30 mouse cellular contexts compared by ENCODE assay signal in genomic region chr1:55186592-55187210, GRCm38 (mm10). TPM values are rescaled to one million over a fixed set of nuclear protein-coding genes. Genes with fewer than 3 reads are reported as not detected.
A peak's percentile ranks its signal among the peaks of the same experiment; 100 is the strongest.
DNase-seq lines count a peak whose midpoint lies in the region; ATAC-seq lines count a peak whose summit lies in the region.
"Had no signal": no experiment of that assay in that cellular context is flagged by ENCODE, and none has a peak within 500 bp of the region (broad histone marks: within the 10 kb centered on the region; RNA-seq: fewer than 3 reads in every experiment).

No protein-coding gene starts in this region.

- ATAC-seq in forebrain, embryonic 16.5 days, result no peak
- no peak for ATAC-seq in heart, embryonic 13.5 days (ENCODE audit: extremely low read depth, insufficient number of reproducible peaks, low FRiP score, low TSS enrichment)
- ATAC-seq in intestine, embryonic 15.5 days, result peak; percentile 23; the same call in 1 of the 2 replicates
- ATAC-seq in intestine, embryonic 16.5 days, result no peak
- ATAC-seq in neural tube, embryonic 14.5 days (ENCODE audit: low read depth), result peak; percentile 31; the same call in 1 of the 2 replicates
- ATAC-seq: intestine, postnatal 0 days had no signal

- H3K4me1 ChIP-seq in forebrain, embryonic 10.5 days, result peaks cover 10% of the 10 kb centered on the region
- H3K4me1 ChIP-seq in forebrain, embryonic 16.5 days (replicated peaks; ENCODE audit: control insufficient read depth, insufficient read depth, low read length), result no peaks in the 10 kb centered on the region
- peaks cover 2% of the 10 kb centered on the region; the same call in 1 of the 2 replicates for H3K4me1 ChIP-seq in heart, embryonic 13.5 days
- no peaks in the 10 kb centered on the region for H3K4me1 ChIP-seq in intestine, embryonic 15.5 days (replicated peaks)
- no peaks in the 10 kb centered on the region; the same call in 1 of the 2 replicates for H3K4me1 ChIP-seq in intestine, embryonic 16.5 days (ENCODE audit: control insufficient read depth, insufficient read depth, low read length)
- no peaks in the 10 kb centered on the region for H3K4me1 ChIP-seq in neural tube, embryonic 14.5 days (ENCODE audit: control insufficient read depth, insufficient read depth, low read length)
- H3K4me1 ChIP-seq: hindbrain, embryonic 15.5 days; neural tube, embryonic 12.5 days had no signal

- H3K4me3 ChIP-seq in forebrain, embryonic 10.5 days, result peak overlapping the region; percentile 5; the same call in 1 of the 2 replicates
- no peak overlapping the region for H3K4me3 ChIP-seq in forebrain, embryonic 16.5 days (replicated peaks; ENCODE audit: low read length)
- H3K4me3 ChIP-seq in heart, embryonic 13.5 days, result no peak overlapping the region
- no peak overlapping the region for H3K4me3 ChIP-seq in intestine, embryonic 15.5 days (replicated peaks)
- no peak overlapping the region for H3K4me3 ChIP-seq in intestine, embryonic 16.5 days (ENCODE audit: low read length)
- H3K4me3 ChIP-seq in neural tube, embryonic 14.5 days (ENCODE audit: low read depth, low read length), result no peak overlapping the region
- H3K4me3 ChIP-seq: embryonic facial prominence, embryonic 13.5 days; hindbrain, embryonic 15.5 days; neural tube, embryonic 12.5 days had no signal

- H3K36me3 ChIP-seq in forebrain, embryonic 10.5 days (replicated peaks), result no peaks in the 10 kb centered on the region
- 0 out of 2 replicates have a peak, but pooled peaks cover under 1% of the 10 kb centered on the region for H3K36me3 ChIP-seq in forebrain, embryonic 16.5 days (ENCODE audit: control insufficient read depth, insufficient read depth)
- peaks cover 28% of the 10 kb centered on the region for H3K36me3 ChIP-seq in heart, embryonic 13.5 days
- H3K36me3 ChIP-seq in intestine, embryonic 15.5 days, result no peaks in the 10 kb centered on the region
- H3K36me3 ChIP-seq in intestine, embryonic 16.5 days (ENCODE audit: control insufficient read depth, insufficient read depth, low read length), result no peaks in the 10 kb centered on the region
- no peaks in the 10 kb centered on the region for H3K36me3 ChIP-seq in neural tube, embryonic 14.5 days (ENCODE audit: control insufficient read depth, insufficient read depth, low read length)
- H3K36me3 ChIP-seq: G1E; hindbrain, embryonic 15.5 days; neural tube, embryonic 12.5 days had no signal

- H3K4me2 ChIP-seq in forebrain, embryonic 16.5 days (ENCODE audit: low read length), result no peak overlapping the region
- 0 out of 2 replicates have a peak overlapping the region, but pooled peaks have one; percentile 18 for H3K4me2 ChIP-seq in heart, embryonic 13.5 days
- no peak overlapping the region for H3K4me2 ChIP-seq in intestine, embryonic 15.5 days (replicated peaks)
- no peak overlapping the region for H3K4me2 ChIP-seq in intestine, embryonic 16.5 days (ENCODE audit: low read depth, low read length)
- no peak overlapping the region for H3K4me2 ChIP-seq in neural tube, embryonic 14.5 days (ENCODE audit: low read depth, low read length)
- H3K4me2 ChIP-seq: embryonic facial prominence, embryonic 13.5 days; hindbrain, embryonic 15.5 days; neural tube, embryonic 12.5 days had no signal

- 24% methylated on average over 11 of the region's 11 CpGs for WGBS in forebrain, embryonic 10.5 days
- 20% methylated on average over 11 of the region's 11 CpGs for WGBS in forebrain, embryonic 16.5 days
- WGBS in heart, embryonic 13.5 days, result 27% methylated on average over 11 of the region's 11 CpGs
- WGBS in intestine, embryonic 15.5 days, result 38% methylated on average over 11 of the region's 11 CpGs
- 33% methylated on average over 11 of the region's 11 CpGs for WGBS in intestine, embryonic 16.5 days
- 28% methylated on average over 11 of the region's 11 CpGs for WGBS in neural tube, embryonic 14.5 days

- H3K9me3 ChIP-seq in forebrain, embryonic 10.5 days, result no peaks in the 10 kb centered on the region
- H3K9me3 ChIP-seq in forebrain, embryonic 16.5 days (ENCODE audit: control insufficient read depth, low read length), result no peaks in the 10 kb centered on the region
- no peaks in the 10 kb centered on the region for H3K9me3 ChIP-seq in heart, embryonic 13.5 days
- H3K9me3 ChIP-seq in intestine, embryonic 15.5 days, result no peaks in the 10 kb centered on the region
- H3K9me3 ChIP-seq in intestine, embryonic 16.5 days (ENCODE audit: control insufficient read depth, low read length), result no peaks in the 10 kb centered on the region
- H3K9me3 ChIP-seq in neural tube, embryonic 14.5 days (ENCODE audit: control insufficient read depth, low read length), result no peaks in the 10 kb centered on the region
- H3K9me3 ChIP-seq: embryonic facial prominence, embryonic 13.5 days; G1E; hindbrain, embryonic 15.5 days; neural tube, embryonic 12.5 days had no signal

- H3K9ac ChIP-seq in forebrain, embryonic 16.5 days (replicated peaks; ENCODE audit: low read depth, low read length), result no peak overlapping the region
- H3K9ac ChIP-seq in heart, embryonic 13.5 days, result no peak overlapping the region
- H3K9ac ChIP-seq in intestine, embryonic 15.5 days, result no peak overlapping the region
- no peak overlapping the region for H3K9ac ChIP-seq in intestine, embryonic 16.5 days (ENCODE audit: low read depth, low read length)
- H3K9ac ChIP-seq in neural tube, embryonic 14.5 days (replicated peaks; ENCODE audit: low read depth, low read length), result no peak overlapping the region
- H3K9ac ChIP-seq: embryonic facial prominence, embryonic 13.5 days; hindbrain, embryonic 15.5 days; liver, embryonic 14.5 days; neural tube, embryonic 12.5 days had no signal

- H3K27me3 ChIP-seq in forebrain, embryonic 10.5 days (ENCODE audit: poor library complexity, severe bottlenecking), result no peaks in the 10 kb centered on the region
- no peaks in the 10 kb centered on the region for H3K27me3 ChIP-seq in forebrain, embryonic 16.5 days (replicated peaks; ENCODE audit: control insufficient read depth, insufficient read depth, low read length)
- H3K27me3 ChIP-seq in heart, embryonic 13.5 days (replicated peaks), result no peaks in the 10 kb centered on the region
- H3K27me3 ChIP-seq in intestine, embryonic 15.5 days (replicated peaks), result no peaks in the 10 kb centered on the region
- no peaks in the 10 kb centered on the region for H3K27me3 ChIP-seq in intestine, embryonic 16.5 days (replicated peaks; ENCODE audit: control insufficient read depth, insufficient read depth, low read length)
- H3K27me3 ChIP-seq in neural tube, embryonic 14.5 days (ENCODE audit: control insufficient read depth, insufficient read depth, low read length), result no peaks in the 10 kb centered on the region
- H3K27me3 ChIP-seq: CH12.LX; embryonic facial prominence, embryonic 13.5 days; hindbrain, embryonic 15.5 days; neural tube, embryonic 12.5 days had no signal

- H3K27ac ChIP-seq in forebrain, embryonic 10.5 days, result peak overlapping the region; percentile 60; the same call in 1 of the 2 replicates
- no peak overlapping the region for H3K27ac ChIP-seq in forebrain, embryonic 16.5 days (ENCODE audit: low read length)
- H3K27ac ChIP-seq in heart, embryonic 13.5 days (replicated peaks), result no peak overlapping the region
- no peak overlapping the region for H3K27ac ChIP-seq in intestine, embryonic 15.5 days
- H3K27ac ChIP-seq in intestine, embryonic 16.5 days (ENCODE audit: low read length), result no peak overlapping the region
- H3K27ac ChIP-seq in neural tube, embryonic 14.5 days (ENCODE audit: low read depth, low read length), result no peak overlapping the region
- H3K27ac ChIP-seq: embryonic facial prominence, embryonic 13.5 days; hindbrain, embryonic 15.5 days; liver, embryonic 14.5 days; macrophage; neural tube, embryonic 12.5 days; stomach, postnatal 0 days had no signal

- no peak for DNase-seq in forebrain, embryonic 10.5 days (ENCODE audit: extremely low spot score, low spot score)
- DNase-seq in heart, adult 11 months, result no peak
- DNase-seq in neural tube, embryonic 10.5 days (ENCODE audit: extremely low spot score, low spot score), result no peak
- DNase-seq: adrenal gland, postnatal 10 days; cerebellum, adult 11 months; cerebellum, adult 9-10 months; embryo, embryonic 11 days; gastrocnemius, postnatal 10 days; kidney, adult 9 months; kidney, postnatal 10 days; liver; lung, adult 2 months; lung, postnatal 10 days; right cerebral cortex, postnatal 4 days; thymus, adult 18-20 months; thymus, postnatal 25 days had no signal

RNA-seq across cellular contexts. Expression of gene Rftn2, which starts 39.9 kb away (rescaled TPM):
- 5.2 and 6.2 TPM in 2 replicates for polyA plus RNA-seq in forebrain, embryonic 10.5 days (2016; fragmentation: Nextera tagmentation; extraction: Ambion mirVana)
- 10.4 and 15.1 TPM in 2 replicates for polyA plus RNA-seq in forebrain, embryonic 16.5 days (2015; fragmentation: Nextera tagmentation; extraction: Ambion mirVana)
- polyA plus RNA-seq in heart, embryonic 13.5 days (2015; fragmentation: Nextera tagmentation; extraction: Ambion mirVana), result 5.8 and 5.9 TPM in 2 replicates
- polyA plus RNA-seq in intestine, embryonic 15.5 days (2015; fragmentation: Nextera tagmentation; extraction: Ambion mirVana), result 8.5 and 9.8 TPM in 2 replicates
- 7.0 and 7.1 TPM in 2 replicates for polyA plus RNA-seq in intestine, embryonic 16.5 days (2015; fragmentation: Nextera tagmentation; extraction: Ambion mirVana)
- polyA plus RNA-seq in neural tube, embryonic 14.5 days (2014; fragmentation: Nextera tagmentation; extraction: Ambion mirVana), result 10.1 and 12.1 TPM in 2 replicates

RNA-seq across cellular contexts. Expression of gene Mars2, which starts 50.3 kb away (rescaled TPM):
- 3.4 and 3.6 TPM in 2 replicates for polyA plus RNA-seq in forebrain, embryonic 10.5 days (2016; fragmentation: Nextera tagmentation; extraction: Ambion mirVana)
- 5.3 and 5.6 TPM in 2 replicates for polyA plus RNA-seq in forebrain, embryonic 16.5 days (2015; fragmentation: Nextera tagmentation; extraction: Ambion mirVana)
- 2.9 and 3.2 TPM in 2 replicates for polyA plus RNA-seq in heart, embryonic 13.5 days (2015; fragmentation: Nextera tagmentation; extraction: Ambion mirVana)
- polyA plus RNA-seq in intestine, embryonic 15.5 days (2015; fragmentation: Nextera tagmentation; extraction: Ambion mirVana), result 5.2 and 5.3 TPM in 2 replicates
- 5.2 and 5.4 TPM in 2 replicates for polyA plus RNA-seq in intestine, embryonic 16.5 days (2015; fragmentation: Nextera tagmentation; extraction: Ambion mirVana)
- polyA plus RNA-seq in neural tube, embryonic 14.5 days (2014; fragmentation: Nextera tagmentation; extraction: Ambion mirVana), result 4.0 TPM in 2 replicates

RNA-seq across cellular contexts. Expression of gene Mob4, which starts 55.7 kb away (rescaled TPM):
- 124 TPM in 2 replicates for polyA plus RNA-seq in forebrain, embryonic 10.5 days (2016; fragmentation: Nextera tagmentation; extraction: Ambion mirVana)
- polyA plus RNA-seq in forebrain, embryonic 16.5 days (2015; fragmentation: Nextera tagmentation; extraction: Ambion mirVana), result 194 and 201 TPM in 2 replicates
- polyA plus RNA-seq in heart, embryonic 13.5 days (2015; fragmentation: Nextera tagmentation; extraction: Ambion mirVana), result 95.9 and 117 TPM in 2 replicates
- 143 and 152 TPM in 2 replicates for polyA plus RNA-seq in intestine, embryonic 15.5 days (2015; fragmentation: Nextera tagmentation; extraction: Ambion mirVana)
- polyA plus RNA-seq in intestine, embryonic 16.5 days (2015; fragmentation: Nextera tagmentation; extraction: Ambion mirVana), result 139 and 155 TPM in 2 replicates
- polyA plus RNA-seq in neural tube, embryonic 14.5 days (2014; fragmentation: Nextera tagmentation; extraction: Ambion mirVana), result 189 and 204 TPM in 2 replicates

Comparison
In these comparisons a context has a peak if more than half of its experiments do, and no peak if none do; other contexts are left out.
1. ATAC-seq: peak in intestine, embryonic 15.5 days (single experiment) and neural tube, embryonic 14.5 days (single experiment); none in forebrain, embryonic 16.5 days (single experiment), heart, embryonic 13.5 days (single experiment) and intestine, embryonic 16.5 days (single experiment).